In genomic region chr3:26332400-26333238, GRCm38 (mm10) we compare ENCODE assay signal across 10 mouse cellular contexts. TPM values are rescaled to one million over a fixed set of nuclear protein-coding genes. Genes with fewer than 3 reads are reported as not detected.
A peak's percentile ranks its signal among the peaks of the same experiment; 100 is the strongest.
DNase-seq lines count a peak whose midpoint lies in the region; ATAC-seq and TF ChIP-seq lines count a peak whose summit lies in the region.
"Had no signal": no experiment of that assay in that cellular context is flagged by ENCODE, and none has a peak within 500 bp of the region (broad histone marks: within the 10 kb centered on the region; RNA-seq: fewer than 3 reads in every experiment).

Gene Nlgn1 (minus strand): TSS chr3:26332460.

- DNase-seq in frontal cortex, adult 2 months (ENCODE audit: extremely low spot score in 1 of 2, low spot score in 1 of 2) = no peak
- no peak for DNase-seq in frontal cortex, postnatal 25 days (ENCODE audit: low spot score in 2 of 2)
- peak; percentile 36 for DNase-seq in hindbrain, embryonic 11.5 days (ENCODE audit: low spot score)
- no peak for DNase-seq in spleen, postnatal 36 days (ENCODE audit: low spot score in 2 of 2)
- DNase-seq in adrenal gland, postnatal 36 days = no peak
- no peak for DNase-seq in gastrocnemius, postnatal 10 days

- H3K27me3 ChIP-seq in ES-Bruce4 (ENCODE audit: control insufficient read depth, insufficient read depth, low read length, poor library complexity, severe bottlenecking) = peaks cover 8% of the 10 kb centered on the region
- H3K27me3 ChIP-seq in hindbrain, embryonic 11.5 days (ENCODE audit: control insufficient read depth, insufficient read depth, low read length) = 0 out of 2 replicates have a peak, but pooled peaks cover 3% of the 10 kb centered on the region
- H3K27me3 ChIP-seq in liver, embryonic 12.5 days (replicated peaks) = peaks cover 39% of the 10 kb centered on the region

- peak within 1 kb of the TSS; percentile 69 for H3K4me3 ChIP-seq in ES-Bruce4 (ENCODE audit: low read depth, low read length)
- peak within 1 kb of the TSS; percentile 61 for H3K4me3 ChIP-seq in hindbrain, embryonic 11.5 days (ENCODE audit: low read depth, low read length)
- peak within 1 kb of the TSS; percentile 32 for H3K4me3 ChIP-seq in liver, embryonic 12.5 days

- peak within 1 kb of the TSS; percentile 40 for H3K9ac ChIP-seq in ES-Bruce4 (ENCODE audit: low read depth, poor library complexity, severe bottlenecking)
- peak within 1 kb of the TSS; percentile 70 for H3K9ac ChIP-seq in hindbrain, embryonic 11.5 days (ENCODE audit: low read depth, low read length)
- no peak within 1 kb of the TSS for H3K9ac ChIP-seq in liver, embryonic 12.5 days

- TF ChIP-seq EP300 in ES-Bruce4 (IDR thresholded peaks at IDR 0.05; ENCODE audit: insufficient read depth, low read depth, low read length) = no peak

- WGBS in hindbrain, embryonic 11.5 days = 3% methylated on average over 14 of the region's 14 CpGs
- WGBS in liver, embryonic 12.5 days (ENCODE audit: insufficient replicate concordance) = 4% methylated on average over 14 of the region's 14 CpGs

- peak within 1 kb of the TSS; percentile 98 for H3K4me2 ChIP-seq in hindbrain, embryonic 11.5 days (replicated peaks; ENCODE audit: low read depth, low read length)
- peak within 1 kb of the TSS; percentile 54 for H3K4me2 ChIP-seq in liver, embryonic 12.5 days

- TF ChIP-seq POLR2A in ES-Bruce4 (IDR thresholded peaks at IDR 0.05; ENCODE audit: insufficient read depth, low read length) = no peak

- H3K4me1 ChIP-seq in ES-Bruce4 (ENCODE audit: control insufficient read depth, insufficient read depth, low read length) = no peaks in the 10 kb centered on the region
- H3K4me1 ChIP-seq in hindbrain, embryonic 11.5 days (replicated peaks; ENCODE audit: control insufficient read depth, insufficient read depth, low read length) = no peaks in the 10 kb centered on the region; the same call in 1 of the 2 replicates
- no peaks in the 10 kb centered on the region for H3K4me1 ChIP-seq in liver, embryonic 12.5 days

- H3K9me3 ChIP-seq in ES-Bruce4 (replicated peaks; ENCODE audit: control insufficient read depth, insufficient read depth, low read length, poor library complexity, severe bottlenecking) = no peaks in the 10 kb centered on the region
- no peaks in the 10 kb centered on the region for H3K9me3 ChIP-seq in hindbrain, embryonic 11.5 days (ENCODE audit: control insufficient read depth, low read length)
- no peaks in the 10 kb centered on the region for H3K9me3 ChIP-seq in liver, embryonic 12.5 days (replicated peaks)

- no peak within 1 kb of the TSS for H3K27ac ChIP-seq in ES-Bruce4 (ENCODE audit: insufficient read depth, low read length)
- peak within 1 kb of the TSS; percentile 30; the same call in 1 of the 2 replicates for H3K27ac ChIP-seq in hindbrain, embryonic 11.5 days (ENCODE audit: low read depth, low read length)
- H3K27ac ChIP-seq in liver, embryonic 12.5 days = no peak within 1 kb of the TSS

- no peak for ATAC-seq in hindbrain, embryonic 11.5 days (ENCODE audit: low FRiP score)
- no peak for ATAC-seq in liver, embryonic 12.5 days

- H3K36me3 ChIP-seq in ES-Bruce4 (ENCODE audit: control insufficient read depth, insufficient read depth, low read length, poor library complexity, severe bottlenecking) = no peaks in the 10 kb centered on the region
- no peaks in the 10 kb centered on the region for H3K36me3 ChIP-seq in hindbrain, embryonic 11.5 days (ENCODE audit: control insufficient read depth, insufficient read depth, low read length)
- H3K36me3 ChIP-seq in liver, embryonic 12.5 days = no peaks in the 10 kb centered on the region

- no peak for TF ChIP-seq CTCF in ES-Bruce4 (IDR thresholded peaks at IDR 0.05; ENCODE audit: low read depth, low read length)

RNA-seq across cellular contexts. Expression of gene Nlgn1, which starts in this region (rescaled TPM):
- 24.2 and 27.6 TPM in 2 replicates for polyA plus RNA-seq in frontal cortex, adult 2 months (2012; rRNA removed)
- polyA plus RNA-seq in ES-Bruce4 (2011; ENCODE audit: insufficient read depth, insufficient read length, low read depth, missing spikeins) = 0.31 and 0.44 TPM in 2 replicates
- 4.5 and 5.8 TPM in 2 replicates for polyA plus RNA-seq in hindbrain, embryonic 11.5 days (2014; fragmentation: Nextera tagmentation; extraction: Ambion mirVana)
- polyA plus RNA-seq in liver, embryonic 12.5 days (2016; fragmentation: Nextera tagmentation; extraction: Ambion mirVana) = 0.04 TPM in 1 of 2 replicates, not detected in the other
- 1 to 10 TPM in 1 of 2 experiments, under 1 TPM in 1; 0.86 to 1.2 TPM for total RNA-seq in adrenal gland, postnatal 36 days (2021)
- 1 to 10 TPM; 1.2 to 1.5 TPM for total RNA-seq in gastrocnemius, postnatal 10 days (2021)
- polyA plus RNA-seq: C2C12; spleen, adult 2 months had no signal
